Mouse (Mus musculus): ENCODE results near the gene Trim71. TPM values are rescaled to one million over a fixed set of nuclear protein-coding genes. Genes with fewer than 3 reads are reported as not detected.

Trim71 gene
- polyA plus RNA-seq, 1 experiment from 2014 or later = 0.86 TPM

GRCm38 (mm10) chr9:114556276-114556855 is 7.8 kb downstream of the Trim71 start:
- Histone ChIP-seq H3K4me3 (replicated peaks) (no peak overlapping the region), H3K9ac (no peak overlapping the region), H3K27me3 (peaks cover 45% of the 10 kb centered on the region), H3K27ac (replicated peaks) (peak overlapping the region; percentile 38; the same call in 1 of the 2 replicates), H3K36me3 (replicated peaks) (no peaks in the 10 kb centered on the region), H3K4me1 (replicated peaks) (peaks cover 13% of the 10 kb centered on the region), H3K4me2 (peak overlapping the region; percentile 25), H3K9me3 (replicated peaks) (no peaks in the 10 kb centered on the region)
- no peak for ATAC-seq (ENCODE audit: insufficient read depth)
- WGBS (ENCODE audit: insufficient replicate concordance) = 46% methylated on average over 10 of the region's 10 CpGs

GRCm38 (mm10) chr9:114554355-114554979 is 9.7 kb downstream of the Trim71 start:
- Histone ChIP-seq H3K4me2 (peak overlapping the region; percentile 5; the same call in 1 of the 2 replicates), H3K36me3 (replicated peaks) (no peaks in the 10 kb centered on the region), H3K4me3 (replicated peaks) (no peak overlapping the region), H3K9ac (no peak overlapping the region), H3K9me3 (replicated peaks) (no peaks in the 10 kb centered on the region), H3K27ac (replicated peaks) (peak overlapping the region; percentile 64), H3K27me3 (peaks cover 26% of the 10 kb centered on the region), H3K4me1 (replicated peaks) (peaks cover 18% of the 10 kb centered on the region; the same call in 1 of the 2 replicates)
- peak; percentile 71 for ATAC-seq (ENCODE audit: insufficient read depth)
- WGBS (ENCODE audit: insufficient replicate concordance) = 62% methylated on average over 5 of the region's 5 CpGs

DNA sequence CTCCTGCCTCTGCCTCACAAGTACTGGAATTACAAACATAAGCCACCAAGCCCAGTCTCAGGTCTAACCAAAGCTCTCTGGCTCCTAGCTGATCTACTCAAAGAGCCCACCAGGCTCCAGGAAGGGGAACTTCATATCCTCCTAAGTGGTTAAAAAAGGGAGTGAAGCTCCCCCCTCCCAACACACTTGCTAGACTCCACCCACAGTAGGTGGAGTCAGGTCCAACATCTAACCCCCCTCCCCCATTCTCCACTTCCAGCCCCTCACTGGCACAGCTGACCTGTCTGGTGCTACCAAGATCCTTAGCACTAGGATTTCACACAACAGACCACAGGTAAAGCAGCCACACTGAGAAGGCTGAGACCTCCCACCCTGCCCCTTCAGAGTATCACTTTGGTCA is 10.3 kb downstream of the Trim71 start:
- Histone ChIP-seq H3K4me3 (replicated peaks) (no peak overlapping the region), H3K9me3 (replicated peaks) (no peaks in the 10 kb centered on the region), H3K9ac (no peak overlapping the region), H3K27me3 (peaks cover 20% of the 10 kb centered on the region), H3K27ac (replicated peaks) (peak overlapping the region; percentile 64), H3K4me2 (no peak overlapping the region), H3K4me1 (replicated peaks) (peaks cover 24% of the 10 kb centered on the region), H3K36me3 (replicated peaks) (no peaks in the 10 kb centered on the region)
- ATAC-seq (ENCODE audit: insufficient read depth) = no peak

DNA sequence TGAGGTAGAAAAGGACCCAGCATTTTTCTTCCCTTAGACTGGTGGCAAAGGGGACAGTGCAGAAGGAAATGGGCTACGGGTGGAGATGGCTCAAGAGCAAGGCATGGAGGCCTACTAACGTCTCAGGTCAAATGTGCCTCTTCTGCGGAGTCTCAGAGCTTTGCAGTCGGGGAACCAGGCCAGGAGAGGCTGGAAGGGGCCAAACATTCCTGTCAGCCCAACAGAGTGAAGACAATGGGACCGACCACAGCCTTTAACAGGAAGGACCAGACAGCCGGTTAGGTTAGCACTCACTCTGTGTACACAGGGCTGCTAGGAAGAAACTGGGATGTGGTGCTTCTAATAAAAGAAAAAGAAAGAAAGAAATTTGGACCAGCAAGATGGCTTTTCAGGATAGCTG is 14.1 kb downstream of the Trim71 start:
- no peak overlapping the region for H3K27ac ChIP-seq (replicated peaks)
- H3K36me3 ChIP-seq (replicated peaks) = no peaks in the 10 kb centered on the region
- WGBS (ENCODE audit: insufficient replicate concordance) = 37% methylated on average over 6 of the region's 6 CpGs
- H3K4me1 ChIP-seq (replicated peaks) = peaks cover 51% of the 10 kb centered on the region
- H3K27me3 ChIP-seq = no peaks in the 10 kb centered on the region
- no peak overlapping the region for H3K9ac ChIP-seq
- H3K4me3 ChIP-seq (replicated peaks) = no peak overlapping the region
- no peaks in the 10 kb centered on the region for H3K9me3 ChIP-seq (replicated peaks)
- no peak overlapping the region for H3K4me2 ChIP-seq
- ATAC-seq (ENCODE audit: insufficient read depth) = no peak

DNA sequence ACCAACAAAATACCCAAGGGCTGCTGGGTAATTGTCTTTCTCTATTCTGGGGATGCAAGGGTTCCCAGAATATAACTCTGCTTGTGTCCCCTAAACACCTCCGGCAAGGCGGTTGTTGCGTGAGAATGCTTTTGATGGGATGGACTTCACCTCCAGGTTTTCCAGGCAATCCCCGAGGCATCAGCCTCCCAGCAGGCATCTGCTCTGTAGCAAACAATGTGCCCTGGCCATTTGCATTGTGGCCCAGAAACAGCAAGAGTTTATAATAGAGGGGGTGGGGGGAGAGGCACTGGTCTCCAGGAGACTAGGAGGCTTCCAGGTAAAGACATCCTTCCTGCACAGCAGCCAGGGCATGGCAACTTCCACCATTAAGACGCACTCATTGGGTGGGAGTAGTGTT is 15.1 kb downstream of the Trim71 start:
- Histone ChIP-seq H3K27me3 (no peaks in the 10 kb centered on the region), H3K36me3 (replicated peaks) (no peaks in the 10 kb centered on the region), H3K27ac (replicated peaks) (0 out of 2 replicates have a peak overlapping the region, but pooled peaks have one; percentile 64), H3K9ac (no peak overlapping the region), H3K4me2 (no peak overlapping the region), H3K9me3 (replicated peaks) (no peaks in the 10 kb centered on the region), H3K4me1 (replicated peaks) (peaks cover 52% of the 10 kb centered on the region), H3K4me3 (replicated peaks) (no peak overlapping the region)
- no peak for ATAC-seq (ENCODE audit: insufficient read depth)
- 65% methylated on average over 5 of the region's 5 CpGs for WGBS (ENCODE audit: insufficient replicate concordance)

DNA sequence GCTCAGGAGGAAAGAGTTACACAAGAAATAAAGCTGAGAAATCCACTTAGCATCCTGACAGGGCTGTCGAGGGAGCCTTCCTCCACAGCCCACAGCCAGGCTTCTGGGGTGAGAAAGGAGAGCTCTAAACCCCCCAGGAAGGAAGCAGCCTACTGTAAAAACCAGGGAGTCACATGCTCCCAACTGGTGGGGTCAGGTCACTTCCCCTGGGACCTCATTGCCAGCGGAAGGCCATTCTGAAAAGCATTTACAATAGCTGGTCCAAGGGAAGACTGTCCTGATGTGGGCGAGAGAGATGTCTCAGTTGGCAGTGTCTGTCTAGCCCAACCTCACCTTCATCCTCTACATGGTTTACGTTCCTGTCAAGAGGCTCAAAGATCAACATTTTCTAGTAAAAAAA is 15.7 kb downstream of the Trim71 start:
- peaks cover 56% of the 10 kb centered on the region for H3K4me1 ChIP-seq (replicated peaks)
- peak overlapping the region; percentile 64 for H3K27ac ChIP-seq (replicated peaks)
- no peak overlapping the region for H3K9ac ChIP-seq
- H3K4me3 ChIP-seq (replicated peaks) = no peak overlapping the region
- H3K9me3 ChIP-seq (replicated peaks) = no peaks in the 10 kb centered on the region
- no peak overlapping the region for H3K4me2 ChIP-seq
- 36% methylated on average over 4 of the region's 4 CpGs for WGBS (ENCODE audit: insufficient replicate concordance)
- no peaks in the 10 kb centered on the region for H3K27me3 ChIP-seq
- H3K36me3 ChIP-seq (replicated peaks) = no peaks in the 10 kb centered on the region
- ATAC-seq (ENCODE audit: insufficient read depth) = no peak

DNA sequence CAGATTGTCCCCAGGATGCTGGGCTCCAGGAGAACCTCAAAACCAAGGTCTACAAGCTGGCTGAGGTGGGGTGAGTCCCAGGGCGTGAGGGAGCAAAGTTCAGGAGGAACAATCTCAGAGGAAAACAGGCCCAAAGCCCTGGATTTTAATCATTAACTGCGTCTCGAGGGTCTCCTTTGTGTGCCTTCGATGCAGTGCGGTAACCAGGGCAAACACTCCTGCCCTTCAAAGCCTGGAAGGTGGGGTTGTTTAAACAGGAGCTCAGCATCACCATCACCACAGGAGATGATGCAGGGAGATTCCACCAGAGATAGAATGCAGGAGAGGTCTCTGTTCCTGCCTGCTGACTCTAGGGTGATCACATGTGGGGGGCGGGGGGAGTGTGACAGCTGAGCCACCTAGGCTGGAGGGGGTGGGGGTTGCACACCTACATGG is 16.5 kb downstream of the Trim71 start:
- ATAC-seq (ENCODE audit: insufficient read depth) = peak; percentile 59
- H3K27me3 ChIP-seq = no peaks in the 10 kb centered on the region
- no peaks in the 10 kb centered on the region for H3K9me3 ChIP-seq (replicated peaks)
- no peak overlapping the region for H3K4me3 ChIP-seq (replicated peaks)
- WGBS (ENCODE audit: insufficient replicate concordance) = 58% methylated on average over 6 of the region's 6 CpGs
- H3K4me1 ChIP-seq (replicated peaks) = peaks cover 52% of the 10 kb centered on the region
- peak overlapping the region; percentile 67 for H3K27ac ChIP-seq (replicated peaks)
- H3K9ac ChIP-seq = no peak overlapping the region
- no peaks in the 10 kb centered on the region for H3K36me3 ChIP-seq (replicated peaks)
- no peak overlapping the region for H3K4me2 ChIP-seq

DNA sequence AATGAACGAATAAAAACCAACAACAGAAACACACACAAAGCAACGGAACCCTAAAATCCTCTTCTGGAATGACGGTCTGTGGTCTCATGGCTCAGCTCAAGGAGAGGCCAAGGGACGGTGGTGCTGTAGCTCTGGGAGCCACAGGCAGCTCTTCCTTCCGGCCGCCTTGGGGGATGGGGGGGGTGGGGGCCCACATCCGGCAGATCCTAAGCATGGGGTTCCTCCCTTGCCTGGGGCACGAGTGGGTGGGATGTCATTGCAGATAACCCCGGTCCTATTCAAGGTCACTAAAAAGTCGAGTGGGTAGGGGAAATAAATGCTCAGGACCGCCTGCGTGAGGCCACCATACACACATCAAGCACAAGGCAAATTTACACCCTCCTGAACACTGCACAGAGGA is 17.4 kb downstream of the Trim71 start:
- no peaks in the 10 kb centered on the region for H3K9me3 ChIP-seq (replicated peaks)
- H3K27ac ChIP-seq (replicated peaks) = peak overlapping the region; percentile 67
- H3K4me3 ChIP-seq (replicated peaks) = no peak overlapping the region
- H3K27me3 ChIP-seq = no peaks in the 10 kb centered on the region
- no peak overlapping the region for H3K9ac ChIP-seq
- no peak for ATAC-seq (ENCODE audit: insufficient read depth)
- peaks cover 54% of the 10 kb centered on the region for H3K4me1 ChIP-seq (replicated peaks)
- 14% methylated on average over 12 of the region's 12 CpGs for WGBS (ENCODE audit: insufficient replicate concordance)
- H3K4me2 ChIP-seq = no peak overlapping the region
- H3K36me3 ChIP-seq (replicated peaks) = no peaks in the 10 kb centered on the region

- no peak overlapping the region for H3K4me2 ChIP-seq
- no peaks in the 10 kb centered on the region for H3K36me3 ChIP-seq (replicated peaks)
- peaks cover 63% of the 10 kb centered on the region for H3K4me1 ChIP-seq (replicated peaks)
- H3K27ac ChIP-seq (replicated peaks) = no peak overlapping the region
- ATAC-seq (ENCODE audit: insufficient read depth) = no peak
- no peaks in the 10 kb centered on the region for H3K9me3 ChIP-seq (replicated peaks)
- no peak overlapping the region for H3K4me3 ChIP-seq (replicated peaks)
- WGBS (ENCODE audit: insufficient replicate concordance) = 51% methylated on average over 9 of the region's 9 CpGs
- H3K9ac ChIP-seq = no peak overlapping the region
- no peaks in the 10 kb centered on the region for H3K27me3 ChIP-seq
These were observed 19.3 kb downstream of the Trim71 start for GRCm38 (mm10) chr9:114544754-114545393.

- Histone ChIP-seq H3K27ac (replicated peaks) (no peak overlapping the region), H3K4me2 (no peak overlapping the region), H3K4me1 (replicated peaks) (peaks cover 58% of the 10 kb centered on the region), H3K4me3 (replicated peaks) (no peak overlapping the region), H3K9ac (no peak overlapping the region), H3K36me3 (replicated peaks) (no peaks in the 10 kb centered on the region), H3K9me3 (replicated peaks) (no peaks in the 10 kb centered on the region), H3K27me3 (no peaks in the 10 kb centered on the region)
- WGBS (ENCODE audit: insufficient replicate concordance) = 44% methylated on average over 17 of the region's 17 CpGs
- ATAC-seq (ENCODE audit: insufficient read depth) = no peak
These were observed 20.1 kb downstream of the Trim71 start for GRCm38 (mm10) chr9:114543882-114544753.

DNA sequence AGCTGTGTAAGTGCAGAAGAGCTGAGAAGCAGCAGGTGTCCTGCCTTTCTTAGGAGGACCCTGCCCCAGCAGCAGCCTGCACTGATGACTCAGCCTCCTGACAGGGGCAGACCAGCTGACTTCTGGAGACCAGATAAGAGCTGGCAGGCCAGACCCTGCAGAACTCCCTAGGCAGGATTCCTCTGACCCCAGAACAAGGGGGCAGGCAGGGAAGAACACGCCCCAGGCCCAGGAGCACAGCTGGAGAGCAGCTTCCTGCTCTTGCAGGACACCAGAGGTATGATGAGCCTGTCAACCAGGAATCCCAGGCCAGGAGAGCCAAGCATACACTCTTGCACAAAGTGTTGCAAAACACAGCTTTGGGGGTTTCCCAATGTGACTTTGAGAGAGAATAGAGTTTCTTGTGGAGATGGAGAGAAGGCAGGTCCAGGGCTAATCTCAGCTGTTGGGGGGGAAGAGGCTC is 22.9 kb downstream of the Trim71 start:
- peaks cover 47% of the 10 kb centered on the region for H3K4me1 ChIP-seq (replicated peaks)
- H3K27ac ChIP-seq (replicated peaks) = 0 out of 2 replicates have a peak overlapping the region, but pooled peaks have one; percentile 19
- no peaks in the 10 kb centered on the region for H3K36me3 ChIP-seq (replicated peaks)
- H3K27me3 ChIP-seq = no peaks in the 10 kb centered on the region
- no peak overlapping the region for H3K4me3 ChIP-seq (replicated peaks)
- 22% methylated on average over 1 of the region's 1 CpGs for WGBS (ENCODE audit: insufficient replicate concordance)
- H3K4me2 ChIP-seq = no peak overlapping the region
- H3K9me3 ChIP-seq (replicated peaks) = no peaks in the 10 kb centered on the region
- H3K9ac ChIP-seq = no peak overlapping the region
- ATAC-seq (ENCODE audit: insufficient read depth) = peak; percentile 36; the same call in 1 of the 2 replicates

All from liver, embryonic 15.5 days (tissue).